Mouse (Mus musculus) lung, embryonic 16.5 days (tissue): ENCODE data around the gene Nlrp4e. TPM values are rescaled to one million over a fixed set of nuclear protein-coding genes. Genes with fewer than 3 reads are reported as not detected.
"Not testable (repeated sequence)": the region's sequence is repeated elsewhere in the genome, so short reads cannot be mapped to it uniquely, and the experiment has no call there.

ENCODE experiments used
- ATAC-seq: fragments of 200-750 bp; cut with Nextera tagmentation; 2 replicates; pipeline ENCODE4 v1.8.0; 2017; ENCODE audit warnings: low read depth, mild to moderate bottlenecking, moderate library complexity
- H3K27ac ChIP-seq: fragments of 300-500 bp; sonication (generic); 2 replicates; pipeline ENCODE4 v1.5.1; 2014; ENCODE audit warnings: mild to moderate bottlenecking, control low read depth, low read length
- H3K27me3 ChIP-seq: fragments of 300-500 bp; sonication (generic); 2 replicates; pipeline ENCODE4 v1.6.1; 2014; ENCODE audit warnings: low read depth, low read length, mixed read lengths; ENCODE audit not compliant: control insufficient read depth, insufficient read depth
- H3K36me3 ChIP-seq: fragments of 300-500 bp; sonication (generic); 2 replicates; pipeline ENCODE4 v1.6.1; 2014; ENCODE audit warnings: low read length; ENCODE audit not compliant: control insufficient read depth, insufficient read depth
- H3K4me1 ChIP-seq: fragments of 300-500 bp; sonication (generic); replicated peaks from 2 replicates; pipeline ENCODE4 v1.6.1; 2014; ENCODE audit warnings: low read length, mixed read lengths; ENCODE audit not compliant: control insufficient read depth, insufficient read depth
- H3K4me2 ChIP-seq: fragments of 300-500 bp; sonication (generic); 2 replicates; pipeline ENCODE4 v1.6.1; 2014; ENCODE audit warnings: low read depth, low read length, control low read depth
- H3K4me3 ChIP-seq: fragments of 300-500 bp; sonication (generic); 2 replicates; pipeline ENCODE4 v1.5.1; 2014; ENCODE audit warnings: mild to moderate bottlenecking, low read length, control low read depth
- H3K9ac ChIP-seq: fragments of 300-500 bp; sonication (generic); 2 replicates; pipeline ENCODE4 v1.6.1; 2014; ENCODE audit warnings: low read length, control low read depth
- H3K9me3 ChIP-seq: fragments of 300-500 bp; sonication (generic); 2 replicates; pipeline ENCODE4 v1.6.1; 2016; ENCODE audit warnings: low read length; ENCODE audit not compliant: control insufficient read depth
- WGBS: fragments of 180-500 bp; shearing (Covaris S2); extraction: QIAGEN DNeasy Blood & Tissue Kit; methylation state at CpG from one replicate; pipeline ENCODE4 v1.1.7; 2014; 5-methylcytosine and 5-hydroxymethylcytosine counted together
- microRNA-seq: library from miRNA; unstranded; fragments of <30 nt; microRNA quantifications from one replicate; pipeline ENCODE4, GENCODE M21; 2016
- polyA plus RNA-seq: library from polyadenylated mRNA; unstranded; fragments of >200 nt; fragmentation: Nextera tagmentation; extraction: Ambion mirVana; gene quantifications from 2 replicates; pipeline ENCODE4 v1.2.1, GENCODE M21; 2015

Nlrp4e gene
- not detected in 2 replicates for polyA plus RNA-seq

GRCm38 (mm10) chr7:23300892-23301291 lies at the start of gene Nlrp4e:
Gene Nlrp4e, plus strand, starts transcription at chr7:23301192.
- not testable (repeated sequence) for H3K27ac ChIP-seq, H3K27me3 ChIP-seq, H3K4me2 ChIP-seq, H3K9me3 ChIP-seq, ATAC-seq, H3K36me3 ChIP-seq, H3K4me3 ChIP-seq, H3K9ac ChIP-seq, H3K4me1 ChIP-seq
- WGBS, result 83% methylated on average over 3 of the region's 3 CpGs

- not testable (repeated sequence) for H3K4me2 ChIP-seq, ATAC-seq, H3K4me1 ChIP-seq, H3K9ac ChIP-seq, H3K9me3 ChIP-seq, H3K27me3 ChIP-seq, H3K4me3 ChIP-seq, H3K27ac ChIP-seq, H3K36me3 ChIP-seq
- no CpG with 5 or more reads among the region's 2 CpGs for WGBS
Observed at GRCm38 (mm10) chr7:23251582-23251981, 49.4 kb upstream of the Nlrp4e start, which contains the start of gene Vmn1r166. Gene Vmn1r166, minus strand, starts transcription at chr7:23251682.

- not testable (repeated sequence) for H3K4me1 ChIP-seq, H3K9ac ChIP-seq, H3K4me3 ChIP-seq, ATAC-seq, H3K27ac ChIP-seq, H3K9me3 ChIP-seq, H3K27me3 ChIP-seq, H3K36me3 ChIP-seq, H3K4me2 ChIP-seq
- WGBS, result no CpG with 5 or more reads among the region's 2 CpGs
Observed at GRCm38 (mm10) chr7:23278800-23279199, 22.2 kb upstream of the Nlrp4e start, which contains the start of gene Gm6902. Gene Gm6902, minus strand, starts transcription at chr7:23278900.

- H3K27ac ChIP-seq, H3K9me3 ChIP-seq, H3K36me3 ChIP-seq, ATAC-seq, H3K9ac ChIP-seq, H3K27me3 ChIP-seq, H3K4me3 ChIP-seq, H3K4me1 ChIP-seq, H3K4me2 ChIP-seq: not testable (repeated sequence)
- WGBS, result 90% methylated on average over 13 of the region's 13 CpGs
Observed at GRCm38 (mm10) chr7:23358311-23358710, 57.3 kb downstream of the Nlrp4e start.

GRCm38 (mm10) chr7:23385589-23385988 lies 84.6 kb downstream of the Nlrp4e start, which contains the start of gene Nlrp5:
Gene Nlrp5, plus strand, starts transcription at chr7:23385889.
- Histone ChIP-seq H3K27me3 (no peaks in the 10 kb centered on the region), H3K36me3 (no peaks in the 10 kb centered on the region), H3K9ac (no peak within 1 kb of the TSS), H3K4me3 (no peak within 1 kb of the TSS), H3K27ac (no peak within 1 kb of the TSS), H3K4me2 (no peak within 1 kb of the TSS), H3K4me1 (no peaks in the 10 kb centered on the region), H3K9me3 (no peaks in the 10 kb centered on the region; the same call in 1 of the 2 replicates)
- WGBS, result 64% methylated on average over 10 of the region's 10 CpGs
- ATAC-seq, result no peak

Small RNAs within 50 kb of the gene (microRNA-seq; reads per million reads assigned to microRNA genes)
- gene Gm25196, result not detected

Other genes with a start within 250 kb of the Nlrp4e start
- gene Vmn1r163, start 245.7 kb upstream of the Nlrp4e start, polyA plus RNA-seq, result not detected in 2 replicates
- not detected in 2 replicates for gene Gm8720, start 233.7 kb upstream of the Nlrp4e start, polyA plus RNA-seq
- not detected in 2 replicates for gene Gm10662, start 156.7 kb upstream of the Nlrp4e start, polyA plus RNA-seq
- gene Vmn1r165, start 83.9 kb upstream of the Nlrp4e start, polyA plus RNA-seq, result not detected in 2 replicates
- gene Vmn1r166, start 49.5 kb upstream of the Nlrp4e start, polyA plus RNA-seq, result not detected in 2 replicates
- gene Gm6902, start 22.3 kb upstream of the Nlrp4e start, polyA plus RNA-seq, result not detected in 2 replicates
- gene Nlrp5, start 84.7 kb downstream of the Nlrp4e start, polyA plus RNA-seq, result not detected in 2 replicates
- gene Vmn1r167, start 206.0 kb downstream of the Nlrp4e start, polyA plus RNA-seq, result not detected in 2 replicates
- not detected in 2 replicates for gene Vmn1r168, start 238.5 kb downstream of the Nlrp4e start, polyA plus RNA-seq